Mouse (Mus musculus): ENCODE results near the gene Atp6ap1. TPM values are rescaled to one million over a fixed set of nuclear protein-coding genes. Genes with fewer than 3 reads are reported as not detected.
A peak's percentile ranks its signal among the peaks of the same experiment; 100 is the strongest.

Gene Atp6ap1
- 111 and 115 TPM in 2 replicates for polyA plus RNA-seq (2015; fragmentation: Nextera tagmentation; extraction: Ambion mirVana)

- Histone ChIP-seq H3K27ac (ENCODE audit: low read depth, low read length) (peak within 1 kb of the TSS; percentile 50; the same call in 1 of the 2 replicates), H3K27me3 (replicated peaks; ENCODE audit: control insufficient read depth, insufficient read depth, low read length) (no peaks in the 10 kb centered on the region)
These were observed at the start of gene Atp6ap1 for GRCm38 (mm10) chrX:74296538-74297448. Gene Atp6ap1, plus strand, starts transcription at chrX:74297097.

GRCm38 (mm10) chrX:74248651-74249050 lies 48.2 kb upstream of the Atp6ap1 start:
- no peaks in the 10 kb centered on the region for H3K36me3 ChIP-seq (ENCODE audit: control insufficient read depth, insufficient read depth)
- 0 out of 2 replicates have a peak, but pooled peaks have one; percentile 17 for ATAC-seq
- TF ChIP-seq CTCF (IDR thresholded peaks at IDR 0.05; ENCODE audit: low read depth) = peak; percentile 70

More at GRCm38 (mm10) chrX:74296538-74297448, at the start of gene Atp6ap1:
- H3K9me3 ChIP-seq (ENCODE audit: control insufficient read depth) = no peaks in the 10 kb centered on the region
- ATAC-seq = peak; percentile 98
- peak within 1 kb of the TSS; percentile 63 for H3K4me3 ChIP-seq (ENCODE audit: low read depth, low read length)
- no peaks in the 10 kb centered on the region for H3K4me1 ChIP-seq (replicated peaks; ENCODE audit: control insufficient read depth, insufficient read depth, low read length)
- TF ChIP-seq CTCF (IDR thresholded peaks at IDR 0.05; ENCODE audit: low read depth) = no peak
- 13% methylated on average over 37 of the region's 37 CpGs for WGBS
- 0 out of 2 replicates have a peak, but pooled peaks cover 7% of the 10 kb centered on the region for H3K36me3 ChIP-seq (ENCODE audit: control insufficient read depth, insufficient read depth)
- H3K4me2 ChIP-seq (replicated peaks; ENCODE audit: low read depth) = peak within 1 kb of the TSS; percentile 64
- peak within 1 kb of the TSS; percentile 68 for H3K9ac ChIP-seq (ENCODE audit: low read depth, low read length)

GRCm38 (mm10) chrX:74249615-74250014 lies 47.3 kb upstream of the Atp6ap1 start, which contains the start of gene Flna:
Gene Flna, minus strand, starts transcription at chrX:74249820.
- ATAC-seq = no peak
- Histone ChIP-seq H3K4me2 (replicated peaks; ENCODE audit: low read depth) (peak within 1 kb of the TSS; percentile 72), H3K27ac (ENCODE audit: low read depth, low read length) (peak within 1 kb of the TSS; percentile 71), H3K9ac (ENCODE audit: low read depth, low read length) (peak within 1 kb of the TSS; percentile 37; the same call in 1 of the 2 replicates), H3K27me3 (replicated peaks; ENCODE audit: control insufficient read depth, insufficient read depth, low read length) (no peaks in the 10 kb centered on the region), H3K9me3 (ENCODE audit: control insufficient read depth) (no peaks in the 10 kb centered on the region), H3K4me1 (replicated peaks; ENCODE audit: control insufficient read depth, insufficient read depth, low read length) (no peaks in the 10 kb centered on the region), H3K36me3 (ENCODE audit: control insufficient read depth, insufficient read depth) (no peaks in the 10 kb centered on the region), H3K4me3 (ENCODE audit: low read depth, low read length) (peak within 1 kb of the TSS; percentile 38)
- TF ChIP-seq CTCF (IDR thresholded peaks at IDR 0.05; ENCODE audit: low read depth) = peak; percentile 70
- 26% methylated on average over 37 of the region's 38 CpGs for WGBS

More at GRCm38 (mm10) chrX:74248651-74249050, 48.2 kb upstream of the Atp6ap1 start:
- Histone ChIP-seq H3K9ac (ENCODE audit: low read depth, low read length) (no peak overlapping the region), H3K4me1 (replicated peaks; ENCODE audit: control insufficient read depth, insufficient read depth, low read length) (no peaks in the 10 kb centered on the region), H3K4me2 (replicated peaks; ENCODE audit: low read depth) (peak overlapping the region; percentile 72), H3K4me3 (ENCODE audit: low read depth, low read length) (peak overlapping the region; percentile 38), H3K27me3 (replicated peaks; ENCODE audit: control insufficient read depth, insufficient read depth, low read length) (no peaks in the 10 kb centered on the region), H3K27ac (ENCODE audit: low read depth, low read length) (0 out of 2 replicates have a peak overlapping the region, but pooled peaks have one; percentile 71), H3K9me3 (ENCODE audit: control insufficient read depth) (no peaks in the 10 kb centered on the region)
- 8% methylated on average over 3 of the region's 3 CpGs for WGBS

- H3K27ac ChIP-seq (ENCODE audit: low read depth, low read length) = peak within 1 kb of the TSS; percentile 86
- 0 out of 2 replicates have a peak, but pooled peaks cover 5% of the 10 kb centered on the region for H3K36me3 ChIP-seq (ENCODE audit: control insufficient read depth, insufficient read depth)
- no peak for TF ChIP-seq CTCF (IDR thresholded peaks at IDR 0.05; ENCODE audit: low read depth)
- H3K9ac ChIP-seq (ENCODE audit: low read depth, low read length) = peak within 1 kb of the TSS; percentile 66
- peak within 1 kb of the TSS; percentile 66 for H3K4me2 ChIP-seq (replicated peaks; ENCODE audit: low read depth)
- 29% methylated on average over 39 of the region's 39 CpGs for WGBS
- no peaks in the 10 kb centered on the region for H3K9me3 ChIP-seq (ENCODE audit: control insufficient read depth)
- H3K4me1 ChIP-seq (replicated peaks; ENCODE audit: control insufficient read depth, insufficient read depth, low read length) = no peaks in the 10 kb centered on the region
- peak; percentile 98 for ATAC-seq
- no peaks in the 10 kb centered on the region for H3K27me3 ChIP-seq (replicated peaks; ENCODE audit: control insufficient read depth, insufficient read depth, low read length)
- peak within 1 kb of the TSS; percentile 56 for H3K4me3 ChIP-seq (ENCODE audit: low read depth, low read length)
These were observed 42.6 kb upstream of the Atp6ap1 start, which contains the start of gene Emd for GRCm38 (mm10) chrX:74254153-74254887. Gene Emd, plus strand, starts transcription at chrX:74254687.

- H3K4me1 ChIP-seq (replicated peaks; ENCODE audit: control insufficient read depth, insufficient read depth, low read length) = no peaks in the 10 kb centered on the region
- 21% methylated on average over 31 of the region's 31 CpGs for WGBS
These were observed 41.9 kb upstream of the Atp6ap1 start for GRCm38 (mm10) chrX:74254888-74255565.

More at GRCm38 (mm10) chrX:74254888-74255565, 41.9 kb upstream of the Atp6ap1 start:
- Histone ChIP-seq H3K4me3 (ENCODE audit: low read depth, low read length) (peak overlapping the region; percentile 56), H3K27ac (ENCODE audit: low read depth, low read length) (peak overlapping the region; percentile 86), H3K27me3 (replicated peaks; ENCODE audit: control insufficient read depth, insufficient read depth, low read length) (no peaks in the 10 kb centered on the region), H3K9ac (ENCODE audit: low read depth, low read length) (peak overlapping the region; percentile 66), H3K4me2 (replicated peaks; ENCODE audit: low read depth) (peak overlapping the region; percentile 66), H3K36me3 (ENCODE audit: control insufficient read depth, insufficient read depth) (0 out of 2 replicates have a peak, but pooled peaks cover 5% of the 10 kb centered on the region), H3K9me3 (ENCODE audit: control insufficient read depth) (no peaks in the 10 kb centered on the region)
- no peak for TF ChIP-seq CTCF (IDR thresholded peaks at IDR 0.05; ENCODE audit: low read depth)
- ATAC-seq = peak; percentile 67

Measured in intestine, postnatal 0 days (tissue).